Mouse (Mus musculus) adrenal gland, adult 2 months (tissue): ENCODE results near the gene Mast1. TPM values are rescaled to one million over a fixed set of nuclear protein-coding genes. Genes with fewer than 3 reads are reported as not detected.

Source experiments
- DNase-seq: peaks from one replicate; pipeline ENCODE4 v3.0.0; 2021
- polyA plus RNA-seq: library from polyadenylated mRNA; depleted of rRNA; stranded (reverse); fragments of >200 nt; gene quantifications from 2 replicates; pipeline ENCODE4 v1.2.3, GENCODE M21; 2012
- total RNA-seq, 2 experiments: library from RNA; stranded (reverse); gene quantifications; 2 replicates each; pipeline ENCODE4 v1.2.3; 2021

Mast1 gene
- total and polyA plus RNA-seq, 3 experiments = 1.5 to 3.7 (median 2.8) TPM

- no peak for DNase-seq
These were observed 6.5 kb upstream of the Mast1 start for GRCm38 (mm10) chr8:84943699-84944098.

- DNase-seq = no peak
These were observed 694 bp upstream of the Mast1 start for GRCm38 (mm10) chr8:84937620-84938485.

GRCm38 (mm10) chr8:84936041-84936961, 858 bp downstream of the Mast1 start:
- DNase-seq = no peak

GRCm38 (mm10) chr8:84935489-84935888, 1.7 kb downstream of the Mast1 start:
- no peak for DNase-seq

GRCm38 (mm10) chr8:84934860-84935259, 2.3 kb downstream of the Mast1 start:
- DNase-seq = no peak

GRCm38 (mm10) chr8:84933767-84934559, 3.2 kb downstream of the Mast1 start:
- DNase-seq = no peak

- DNase-seq = no peak
These were observed 6.6 kb downstream of the Mast1 start for GRCm38 (mm10) chr8:84930582-84930981.

GRCm38 (mm10) chr8:84928456-84929306, 8.5 kb downstream of the Mast1 start:
- DNase-seq = peak; percentile 68

GRCm38 (mm10) chr8:84927513-84927912, 9.6 kb downstream of the Mast1 start:
- no peak for DNase-seq

- no peak for DNase-seq
These were observed 11.6 kb downstream of the Mast1 start for GRCm38 (mm10) chr8:84925557-84925956.

GRCm38 (mm10) chr8:84921596-84921995, 15.6 kb downstream of the Mast1 start:
- no peak for DNase-seq

GRCm38 (mm10) chr8:84918646-84919045, 18.5 kb downstream of the Mast1 start:
- no peak for DNase-seq

- no peak for DNase-seq
These were observed 19.4 kb downstream of the Mast1 start for GRCm38 (mm10) chr8:84917781-84918180.

- DNase-seq = no peak
These were observed 21.9 kb downstream of the Mast1 start for GRCm38 (mm10) chr8:84915269-84915668.

- DNase-seq = no peak
These were observed 23.2 kb downstream of the Mast1 start for GRCm38 (mm10) chr8:84913960-84914359.

GRCm38 (mm10) chr8:84913502-84913900, 23.7 kb downstream of the Mast1 start:
- no peak for DNase-seq

GRCm38 (mm10) chr8:84912895-84913501, 24.2 kb downstream of the Mast1 start:
- DNase-seq = peak; percentile 82

- no peak for DNase-seq
These were observed 24.8 kb downstream of the Mast1 start for GRCm38 (mm10) chr8:84912391-84912790.

GRCm38 (mm10) chr8:84911854-84912253, 25.3 kb downstream of the Mast1 start:
- DNase-seq = no peak

- DNase-seq = no peak
These were observed 26.6 kb downstream of the Mast1 start for GRCm38 (mm10) chr8:84910551-84910950.

- DNase-seq = no peak
These were observed 27.2 kb downstream of the Mast1 start for GRCm38 (mm10) chr8:84909949-84910348.
